Comparison of ENCODE assay signal across 8 mouse cellular contexts in the genomic region with DNA sequence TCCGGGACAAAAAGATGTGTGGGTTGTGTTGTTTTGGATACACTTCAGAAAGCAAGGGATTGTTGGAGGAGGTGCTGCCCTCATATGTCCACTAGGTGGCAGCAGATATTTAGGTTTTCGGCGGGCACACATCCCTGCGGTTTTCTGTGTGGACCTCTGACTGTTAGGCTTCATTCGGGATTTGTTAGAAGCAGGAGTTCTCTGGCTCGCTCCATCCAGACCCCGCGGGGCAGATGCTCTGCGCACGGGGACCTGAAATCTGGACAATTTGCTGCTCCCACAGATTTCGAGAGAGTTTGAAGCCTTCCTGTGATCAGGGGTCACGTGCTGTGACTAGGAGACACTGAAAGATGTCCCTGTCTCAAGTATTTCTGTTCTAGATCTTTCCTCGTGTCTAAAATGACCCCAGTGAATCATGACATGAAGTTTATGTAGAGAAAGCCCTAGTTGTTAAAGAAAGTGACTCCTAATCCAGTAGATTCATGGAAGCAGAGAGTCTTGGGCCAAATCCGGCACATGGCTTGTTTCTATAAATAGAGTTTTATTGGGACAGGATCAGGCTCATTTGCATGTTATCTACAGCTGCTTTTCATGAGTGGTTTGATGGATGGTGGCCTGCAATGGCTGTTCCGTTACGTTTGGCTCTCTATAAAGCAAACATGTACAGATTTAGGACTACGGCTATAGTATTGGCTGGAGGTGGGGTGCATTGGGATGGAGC. TPM values are rescaled to one million over a fixed set of nuclear protein-coding genes. Genes with fewer than 3 reads are reported as not detected.
A peak's percentile ranks its signal among the peaks of the same experiment; 100 is the strongest.
DNase-seq lines count a peak whose midpoint lies in the region; ATAC-seq and TF ChIP-seq lines count a peak whose summit lies in the region.

No protein-coding gene starts in this region.

- TF ChIP-seq CTCF in cortical plate, adult 2 months (IDR thresholded peaks at IDR 0.05; ENCODE audit: extremely low read depth, insufficient read depth, low read length) = peak; percentile 92
- peak; percentile 97 for TF ChIP-seq CTCF in hindbrain, postnatal 0 days (IDR thresholded peaks at IDR 0.05; ENCODE audit: low read depth)

- no peak overlapping the region for H3K9ac ChIP-seq in hindbrain, postnatal 0 days (replicated peaks; ENCODE audit: low read length)

- H3K27ac ChIP-seq in cortical plate, adult 2 months (ENCODE audit: insufficient read depth, low read length) = no peak overlapping the region
- H3K27ac ChIP-seq in hindbrain, postnatal 0 days = no peak overlapping the region

- DNase-seq in adrenal gland, adult (ENCODE audit: inconsistent age in 2 of 2, low spot score in 1 of 2) = peak; percentile 72 to 92
- peak; percentile 69 for DNase-seq in gastrocnemius, postnatal 10 days
- DNase-seq in hindbrain, postnatal 0 days (ENCODE audit: low spot score) = peak; percentile 87
- DNase-seq in left cerebral cortex, postnatal 14 days (ENCODE audit: low spot score in 2 of 2) = peak; percentile 84 to 88
- DNase-seq in right cerebral cortex, adult 2 months (ENCODE audit: low spot score in 2 of 2) = peak; percentile 75 to 84
- peak; percentile 61 for DNase-seq in yolk sac, embryonic 10.5 days (ENCODE audit: low spot score)

- no peak for TF ChIP-seq POLR2A in cortical plate, adult 2 months (IDR thresholded peaks at IDR 0.05; ENCODE audit: extremely low read depth, insufficient read depth, low read length)

- H3K4me3 ChIP-seq in cortical plate, adult 2 months (ENCODE audit: insufficient read depth, low read length) = no peak overlapping the region
- peak overlapping the region; percentile 16 for H3K4me3 ChIP-seq in hindbrain, postnatal 0 days (ENCODE audit: low read length)

- intact Hi-C loops in left cerebral cortex, postnatal 14 days (cut with DNase I) = loop anchor here (1.0 to 5.0 kb wide), 3 partner anchors 119 to 371 kb away; no protein-coding TSS in a partner anchor

- 11% methylated on average over 17 of the region's 17 CpGs for WGBS in hindbrain, postnatal 0 days

- ATAC-seq in hindbrain, postnatal 0 days = no peak
- peak; percentile 82 for ATAC-seq in megakaryocyte progenitor cell, adult 5-6 weeks (replicated peaks; ENCODE audit: poor library complexity)

- H3K4me2 ChIP-seq in hindbrain, postnatal 0 days (ENCODE audit: low read depth, low read length) = peak overlapping the region; percentile 54

- H3K9me3 ChIP-seq in hindbrain, postnatal 0 days (ENCODE audit: low read length) = no peaks in the 10 kb centered on the region

- H3K27me3 ChIP-seq in hindbrain, postnatal 0 days (ENCODE audit: insufficient read depth, low read length) = 0 out of 2 replicates have a peak, but pooled peaks cover 4% of the 10 kb centered on the region

- no peaks in the 10 kb centered on the region for H3K36me3 ChIP-seq in hindbrain, postnatal 0 days (ENCODE audit: insufficient read depth, low read length)

- H3K4me1 ChIP-seq in cortical plate, adult 2 months (ENCODE audit: control insufficient read depth, insufficient read depth, low read length) = no peaks in the 10 kb centered on the region; the same call in 1 of the 2 replicates
- H3K4me1 ChIP-seq in hindbrain, postnatal 0 days (ENCODE audit: insufficient read depth, low read length) = no peaks in the 10 kb centered on the region

RNA-seq across cellular contexts. Expression of a gene that starts 15.5 kb away (rescaled TPM):
- polyA plus RNA-seq in cortical plate, adult 2 months (2012; rRNA removed) = 79.4 and 83.8 TPM in 2 replicates
- 10 to 100 TPM; 43.5 to 43.7 TPM for total RNA-seq in gastrocnemius, postnatal 10 days (2021)
- total RNA-seq in hindbrain, postnatal 0 days (2014; rRNA removed) = 19.2 and 35.0 TPM in 2 replicates
- polyA plus RNA-seq in hindbrain, postnatal 0 days (2015; fragmentation: Nextera tagmentation; extraction: Ambion mirVana) = 70.7 and 80.4 TPM in 2 replicates
- 10 to 100 TPM; 39.0 to 39.1 TPM for total RNA-seq in left cerebral cortex, postnatal 14 days (2021)
- total RNA-seq in megakaryocyte progenitor cell, adult 5-6 weeks (2015) = 50.4 and 58.9 TPM in 2 replicates
- total RNA-seq in megakaryocyte progenitor cell, adult 5-6 weeks (2017) = 173 and 193 TPM in 2 replicates

RNA-seq across cellular contexts. Expression of a gene that starts 22.8 kb away (rescaled TPM):
- 545 and 625 TPM in 2 replicates for polyA plus RNA-seq in cortical plate, adult 2 months (2012; rRNA removed)
- 100 to 1,000 TPM in 1 of 2 experiments, 10 to 100 TPM in 1; 91.9 to 142 TPM for total RNA-seq in gastrocnemius, postnatal 10 days (2021)
- 70.0 and 112 TPM in 2 replicates for total RNA-seq in hindbrain, postnatal 0 days (2014; rRNA removed)
- polyA plus RNA-seq in hindbrain, postnatal 0 days (2015; fragmentation: Nextera tagmentation; extraction: Ambion mirVana) = 256 and 295 TPM in 2 replicates
- 100 to 1,000 TPM; 261 to 276 TPM for total RNA-seq in left cerebral cortex, postnatal 14 days (2021)
- 413 and 462 TPM in 2 replicates for total RNA-seq in megakaryocyte progenitor cell, adult 5-6 weeks (2015)
- 119 and 154 TPM in 2 replicates for total RNA-seq in megakaryocyte progenitor cell, adult 5-6 weeks (2017)

RNA-seq across cellular contexts. Expression of a gene that starts 31.4 kb away (rescaled TPM):
- polyA plus RNA-seq in cortical plate, adult 2 months (2012; rRNA removed) = 165 and 171 TPM in 2 replicates
- total RNA-seq in gastrocnemius, postnatal 10 days (2021) = 10 to 100 TPM; 49.9 to 55.1 TPM
- 149 and 166 TPM in 2 replicates for total RNA-seq in hindbrain, postnatal 0 days (2014; rRNA removed)
- 231 and 239 TPM in 2 replicates for polyA plus RNA-seq in hindbrain, postnatal 0 days (2015; fragmentation: Nextera tagmentation; extraction: Ambion mirVana)
- 100 to 1,000 TPM; 125 to 129 TPM for total RNA-seq in left cerebral cortex, postnatal 14 days (2021)
- 216 and 219 TPM in 2 replicates for total RNA-seq in megakaryocyte progenitor cell, adult 5-6 weeks (2015)
- 248 and 276 TPM in 2 replicates for total RNA-seq in megakaryocyte progenitor cell, adult 5-6 weeks (2017)
